Mouse (Mus musculus): ENCODE measurements around the gene Gm13276. TPM values are rescaled to one million over a fixed set of nuclear protein-coding genes. Genes with fewer than 3 reads are reported as not detected.
"Not testable (repeated sequence)": the region's sequence is repeated elsewhere in the genome, so short reads cannot be mapped to it uniquely, and the experiment has no call there.

Gene Gm13276
- polyA plus RNA-seq, 1 experiment from 2014 or later: not detected

DNA sequence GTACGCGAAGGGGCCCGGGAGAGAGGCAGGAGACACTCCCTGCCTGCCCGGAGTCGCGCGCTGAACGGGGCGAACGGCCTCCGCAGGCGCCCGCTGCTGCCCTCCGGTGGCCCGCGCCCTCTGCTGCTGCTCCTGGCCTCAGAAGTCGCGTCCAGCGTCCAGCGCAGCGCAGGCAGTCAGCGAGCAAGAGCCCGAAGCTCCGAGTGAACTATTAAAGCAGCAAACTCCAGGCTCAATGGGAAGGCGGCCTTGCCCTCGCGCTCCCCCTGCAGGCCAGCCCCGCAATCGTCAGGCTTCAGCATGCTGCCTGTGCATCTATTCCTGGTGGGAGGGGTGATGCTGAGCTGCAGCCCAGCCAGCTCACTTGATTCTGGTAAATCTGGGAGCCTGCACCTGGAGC lies 6.0 kb upstream of the Gm13276 start, which contains the start of gene Gm13272:
Gene Gm13272, plus strand, starts transcription at position 301 of the 400 bp plus-strand sequence.
- not testable (repeated sequence) for H3K4me1 ChIP-seq (ENCODE audit: control insufficient read depth, insufficient read depth, low read depth, low read length); H3K9me3 ChIP-seq (ENCODE audit: control insufficient read depth, low read length); H3K4me3 ChIP-seq (ENCODE audit: low read length); ATAC-seq; H3K36me3 ChIP-seq (ENCODE audit: control insufficient read depth, insufficient read depth, low read length); H3K4me2 ChIP-seq (ENCODE audit: low read length); H3K27me3 ChIP-seq (replicated peaks; ENCODE audit: control insufficient read depth, insufficient read depth, low read length); H3K9ac ChIP-seq (ENCODE audit: low read depth, low read length); H3K27ac ChIP-seq (ENCODE audit: low read depth, low read length)
- no CpG with 5 or more reads among the region's 29 CpGs for WGBS

- H3K36me3 ChIP-seq (ENCODE audit: control insufficient read depth, insufficient read depth, low read length); H3K4me1 ChIP-seq (ENCODE audit: control insufficient read depth, insufficient read depth, low read depth, low read length); H3K4me2 ChIP-seq (ENCODE audit: low read length); H3K27ac ChIP-seq (ENCODE audit: low read depth, low read length); H3K9me3 ChIP-seq (ENCODE audit: control insufficient read depth, low read length); H3K9ac ChIP-seq (ENCODE audit: low read depth, low read length); H3K4me3 ChIP-seq (ENCODE audit: low read length); H3K27me3 ChIP-seq (replicated peaks; ENCODE audit: control insufficient read depth, insufficient read depth, low read length); ATAC-seq: not testable (repeated sequence)
- WGBS: 48% methylated on average over 15 of the region's 18 CpGs
Measured at GRCm38 (mm10) chr4:88780320-88780719, 5.2 kb upstream of the Gm13276 start.

DNA sequence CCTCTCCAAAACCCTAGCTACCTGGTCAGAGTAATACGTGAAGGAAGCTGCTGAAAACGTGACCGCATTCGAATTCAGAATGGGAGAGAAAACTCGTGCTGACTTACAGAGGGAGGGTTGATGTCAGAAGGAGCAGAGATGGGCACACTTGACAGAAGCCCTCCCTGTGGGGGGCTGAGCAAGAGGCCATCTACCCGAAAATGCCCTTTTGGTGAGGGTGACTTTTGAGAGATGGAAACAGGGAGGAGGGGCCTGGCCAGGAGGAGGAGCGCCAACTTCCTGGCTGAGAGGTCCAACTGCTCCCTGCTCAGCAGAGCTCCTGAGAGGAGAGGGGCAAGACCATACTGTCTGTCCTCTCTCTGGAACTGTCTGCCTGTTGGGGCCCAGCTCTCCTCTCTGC lies 3.7 kb upstream of the Gm13276 start, which contains the start of gene Ifnz:
Gene Ifnz, plus strand, starts transcription at position 301 of the 400 bp plus-strand sequence.
- not testable (repeated sequence) for H3K27me3 ChIP-seq (replicated peaks; ENCODE audit: control insufficient read depth, insufficient read depth, low read length); H3K4me3 ChIP-seq (ENCODE audit: low read length); H3K4me1 ChIP-seq (ENCODE audit: control insufficient read depth, insufficient read depth, low read depth, low read length); H3K36me3 ChIP-seq (ENCODE audit: control insufficient read depth, insufficient read depth, low read length); H3K27ac ChIP-seq (ENCODE audit: low read depth, low read length); H3K9me3 ChIP-seq (ENCODE audit: control insufficient read depth, low read length); H3K9ac ChIP-seq (ENCODE audit: low read depth, low read length); ATAC-seq
- WGBS: 14% methylated on average over 2 of the region's 7 CpGs
- peak within 1 kb of the TSS; percentile 42; the same call in 1 of the 2 replicates for H3K4me2 ChIP-seq (ENCODE audit: low read length)

- H3K27me3 ChIP-seq (replicated peaks; ENCODE audit: control insufficient read depth, insufficient read depth, low read length); H3K9me3 ChIP-seq (ENCODE audit: control insufficient read depth, low read length); H3K4me1 ChIP-seq (ENCODE audit: control insufficient read depth, insufficient read depth, low read depth, low read length); ATAC-seq; H3K4me3 ChIP-seq (ENCODE audit: low read length); H3K27ac ChIP-seq (ENCODE audit: low read depth, low read length); H3K9ac ChIP-seq (ENCODE audit: low read depth, low read length); H3K36me3 ChIP-seq (ENCODE audit: control insufficient read depth, insufficient read depth, low read length): not testable (repeated sequence)
- WGBS: 0% methylated on average over 4 of the region's 31 CpGs
- peak overlapping the region; percentile 42; the same call in 1 of the 2 replicates for H3K4me2 ChIP-seq (ENCODE audit: low read length)
Measured at GRCm38 (mm10) chr4:88782335-88782734, 3.2 kb upstream of the Gm13276 start.

- H3K4me2 ChIP-seq (ENCODE audit: low read length); H3K27ac ChIP-seq (ENCODE audit: low read depth, low read length); H3K27me3 ChIP-seq (replicated peaks; ENCODE audit: control insufficient read depth, insufficient read depth, low read length); H3K4me3 ChIP-seq (ENCODE audit: low read length); H3K9me3 ChIP-seq (ENCODE audit: control insufficient read depth, low read length); H3K36me3 ChIP-seq (ENCODE audit: control insufficient read depth, insufficient read depth, low read length); H3K4me1 ChIP-seq (ENCODE audit: control insufficient read depth, insufficient read depth, low read depth, low read length); H3K9ac ChIP-seq (ENCODE audit: low read depth, low read length); ATAC-seq: not testable (repeated sequence)
- 0% methylated on average over 1 of the region's 28 CpGs for WGBS
Measured at GRCm38 (mm10) chr4:88788402-88788801, 2.9 kb downstream of the Gm13276 start, which contains the start of gene Gm13277. Gm13277 (plus strand) TSS chr4:88788632.

DNA sequence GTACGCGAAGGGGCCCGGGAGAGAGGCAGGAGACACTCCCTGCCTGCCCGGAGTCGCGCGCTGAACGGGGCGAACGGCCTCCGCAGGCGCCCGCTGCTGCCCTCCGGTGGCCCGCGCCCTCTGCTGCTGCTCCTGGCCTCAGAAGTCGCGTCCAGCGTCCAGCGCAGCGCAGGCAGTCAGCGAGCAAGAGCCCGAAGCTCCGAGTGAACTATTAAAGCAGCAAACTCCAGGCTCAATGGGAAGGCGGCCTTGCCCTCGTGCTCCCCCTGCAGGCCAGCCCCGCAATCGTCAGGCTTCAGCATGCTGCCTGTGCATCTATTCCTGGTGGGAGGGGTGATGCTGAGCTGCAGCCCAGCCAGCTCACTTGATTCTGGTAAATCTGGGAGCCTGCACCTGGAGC lies 5.7 kb downstream of the Gm13276 start, which contains the start of gene Gm13278:
Gene Gm13278, plus strand, starts transcription at position 301 of the 400 bp plus-strand sequence.
- ATAC-seq; H3K9ac ChIP-seq (ENCODE audit: low read depth, low read length); H3K4me2 ChIP-seq (ENCODE audit: low read length); H3K27me3 ChIP-seq (replicated peaks; ENCODE audit: control insufficient read depth, insufficient read depth, low read length); H3K9me3 ChIP-seq (ENCODE audit: control insufficient read depth, low read length); H3K27ac ChIP-seq (ENCODE audit: low read depth, low read length); H3K4me3 ChIP-seq (ENCODE audit: low read length); H3K4me1 ChIP-seq (ENCODE audit: control insufficient read depth, insufficient read depth, low read depth, low read length); H3K36me3 ChIP-seq (ENCODE audit: control insufficient read depth, insufficient read depth, low read length): not testable (repeated sequence)
- no CpG with 5 or more reads among the region's 28 CpGs for WGBS

GRCm38 (mm10) chr4:88793936-88794675 lies 8.6 kb downstream of the Gm13276 start, which contains the start of gene Gm13275:
Gm13275 (plus strand) TSS chr4:88794487.
- not testable (repeated sequence) for H3K9me3 ChIP-seq (ENCODE audit: control insufficient read depth, low read length); H3K4me2 ChIP-seq (ENCODE audit: low read length); H3K27ac ChIP-seq (ENCODE audit: low read depth, low read length); H3K9ac ChIP-seq (ENCODE audit: low read depth, low read length); H3K4me3 ChIP-seq (ENCODE audit: low read length); H3K4me1 ChIP-seq (ENCODE audit: control insufficient read depth, insufficient read depth, low read depth, low read length); H3K27me3 ChIP-seq (replicated peaks; ENCODE audit: control insufficient read depth, insufficient read depth, low read length); H3K36me3 ChIP-seq (ENCODE audit: control insufficient read depth, insufficient read depth, low read length); ATAC-seq
- WGBS: 0% methylated on average over 4 of the region's 52 CpGs

- H3K9ac ChIP-seq (ENCODE audit: low read depth, low read length); H3K36me3 ChIP-seq (ENCODE audit: control insufficient read depth, insufficient read depth, low read length); H3K4me2 ChIP-seq (ENCODE audit: low read length); H3K9me3 ChIP-seq (ENCODE audit: control insufficient read depth, low read length); H3K4me1 ChIP-seq (ENCODE audit: control insufficient read depth, insufficient read depth, low read depth, low read length); H3K27me3 ChIP-seq (replicated peaks; ENCODE audit: control insufficient read depth, insufficient read depth, low read length); H3K27ac ChIP-seq (ENCODE audit: low read depth, low read length); H3K4me3 ChIP-seq (ENCODE audit: low read length); ATAC-seq: not testable (repeated sequence)
- WGBS: no CpG with 5 or more reads among the region's 28 CpGs
Measured at GRCm38 (mm10) chr4:88797097-88797496, 11.6 kb downstream of the Gm13276 start, which contains the start of gene Gm13279. Gm13279 (plus strand) TSS chr4:88797397.

GRCm38 (mm10) chr4:88799365-88799764 lies 13.9 kb downstream of the Gm13276 start, which contains the start of gene Gm13285:
Gm13285 (plus strand) TSS chr4:88799665.
- not testable (repeated sequence) for H3K36me3 ChIP-seq (ENCODE audit: control insufficient read depth, insufficient read depth, low read length); H3K4me1 ChIP-seq (ENCODE audit: control insufficient read depth, insufficient read depth, low read depth, low read length); H3K4me2 ChIP-seq (ENCODE audit: low read length); H3K27ac ChIP-seq (ENCODE audit: low read depth, low read length); ATAC-seq; H3K27me3 ChIP-seq (replicated peaks; ENCODE audit: control insufficient read depth, insufficient read depth, low read length); H3K4me3 ChIP-seq (ENCODE audit: low read length); H3K9me3 ChIP-seq (ENCODE audit: control insufficient read depth, low read length); H3K9ac ChIP-seq (ENCODE audit: low read depth, low read length)
- WGBS: 20% methylated on average over 1 of the region's 7 CpGs
